ENCODE assay signal across 20 mouse cellular contexts in the genomic region with DNA sequence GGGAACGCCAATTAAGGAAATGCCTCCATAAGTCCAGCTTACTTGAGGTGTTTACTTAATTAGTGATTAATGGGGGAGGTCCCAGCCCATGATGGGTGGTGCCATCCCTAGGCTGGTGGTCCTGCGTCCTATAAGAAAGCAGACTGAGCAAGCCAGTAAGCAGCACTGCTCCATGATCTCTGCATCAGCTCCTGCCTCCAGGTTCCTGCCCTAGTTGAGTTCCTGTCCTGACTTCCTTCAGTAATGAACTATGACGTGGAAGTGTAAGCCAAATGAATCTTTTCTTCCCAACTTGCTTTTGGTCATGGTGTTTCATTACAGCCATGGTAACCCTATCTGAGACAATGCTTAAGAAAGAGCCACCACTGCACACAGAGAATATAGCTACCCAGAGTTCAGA.
DNase-seq lines count a peak whose midpoint lies in the region; ATAC-seq and TF ChIP-seq lines count a peak whose summit lies in the region.
"Had no signal": no experiment of that assay in that cellular context is flagged by ENCODE, and none has a peak within 500 bp of the region (broad histone marks: within the 10 kb centered on the region; RNA-seq: fewer than 3 reads in every experiment).

No protein-coding gene starts in this region.

- no peak for TF ChIP-seq CTCF in midbrain, postnatal 0 days (IDR thresholded peaks at IDR 0.05)

- H3K9ac ChIP-seq in heart, embryonic 11.5 days (ENCODE audit: low read depth, low read length): no peak overlapping the region
- H3K9ac ChIP-seq in midbrain, postnatal 0 days (replicated peaks; ENCODE audit: low read length, poor library complexity, severe bottlenecking): no peak overlapping the region
- H3K9ac ChIP-seq in midbrain, embryonic 11.5 days (ENCODE audit: low read length): no peak overlapping the region
- H3K9ac ChIP-seq in midbrain, embryonic 14.5 days (replicated peaks; ENCODE audit: low read length): no peak overlapping the region

- H3K36me3 ChIP-seq in heart, embryonic 11.5 days (ENCODE audit: control insufficient read depth, insufficient read depth, low read length): no peaks in the 10 kb centered on the region
- H3K36me3 ChIP-seq in midbrain, embryonic 10.5 days: no peaks in the 10 kb centered on the region
- no peaks in the 10 kb centered on the region for H3K36me3 ChIP-seq in midbrain, postnatal 0 days (ENCODE audit: insufficient read depth, low read length)
- no peaks in the 10 kb centered on the region for H3K36me3 ChIP-seq in midbrain, embryonic 11.5 days (ENCODE audit: control insufficient read depth, insufficient read depth, low read length)
- no peaks in the 10 kb centered on the region for H3K36me3 ChIP-seq in midbrain, embryonic 14.5 days (ENCODE audit: control insufficient read depth, insufficient read depth, low read length)
- H3K36me3 ChIP-seq: G1E had no signal

- H3K27me3 ChIP-seq in heart, embryonic 11.5 days (ENCODE audit: control insufficient read depth, insufficient read depth, low read length): peaks cover 12% of the 10 kb centered on the region
- peaks cover 58% of the 10 kb centered on the region for H3K27me3 ChIP-seq in midbrain, embryonic 10.5 days (ENCODE audit: low read depth, poor library complexity, severe bottlenecking)
- peaks cover 15% of the 10 kb centered on the region; the same call in 1 of the 2 replicates for H3K27me3 ChIP-seq in midbrain, postnatal 0 days (ENCODE audit: insufficient read depth, low read length)
- no peaks in the 10 kb centered on the region for H3K27me3 ChIP-seq in midbrain, embryonic 11.5 days (ENCODE audit: control insufficient read depth, insufficient read depth, low read length)
- no peaks in the 10 kb centered on the region for H3K27me3 ChIP-seq in midbrain, embryonic 14.5 days (ENCODE audit: control insufficient read depth, insufficient read depth, low read length)

- peak; percentile 55 for DNase-seq in heart, adult 11 months
- DNase-seq in midbrain, embryonic 10.5 days (ENCODE audit: low spot score): no peak
- no peak for DNase-seq in midbrain, postnatal 0 days (ENCODE audit: low spot score)
- peak; percentile 73 for DNase-seq in midbrain, embryonic 11.5 days (ENCODE audit: low spot score, missing footprints)
- no peak for DNase-seq in midbrain, embryonic 14.5 days
- DNase-seq: adrenal gland, adult 2 months; adrenal gland, adult 8-10 months; adrenal gland, postnatal 10 days; adrenal gland, postnatal 14 days; adrenal gland, postnatal 25 days; adrenal gland, postnatal 36 days; B cell, adult 2 months; cerebellum, adult 11 months; cerebellum, adult 11-12 months; cerebellum, adult 18-20 months had no signal

- no peak overlapping the region for H3K4me3 ChIP-seq in heart, embryonic 11.5 days (ENCODE audit: low read depth, low read length)
- no peak overlapping the region for H3K4me3 ChIP-seq in midbrain, embryonic 10.5 days
- no peak overlapping the region for H3K4me3 ChIP-seq in midbrain, postnatal 0 days (ENCODE audit: low read depth, low read length)
- no peak overlapping the region for H3K4me3 ChIP-seq in midbrain, embryonic 11.5 days (ENCODE audit: low read depth, low read length)
- H3K4me3 ChIP-seq in midbrain, embryonic 14.5 days (replicated peaks; ENCODE audit: low read depth, low read length): no peak overlapping the region

- H3K4me1 ChIP-seq in heart, embryonic 11.5 days (ENCODE audit: control insufficient read depth, insufficient read depth, low read length): no peaks in the 10 kb centered on the region
- H3K4me1 ChIP-seq in midbrain, embryonic 10.5 days: peaks cover 35% of the 10 kb centered on the region
- H3K4me1 ChIP-seq in midbrain, postnatal 0 days (ENCODE audit: insufficient read depth, low read length): no peaks in the 10 kb centered on the region
- H3K4me1 ChIP-seq in midbrain, embryonic 11.5 days (ENCODE audit: control insufficient read depth, insufficient read depth, low read length): peaks cover 11% of the 10 kb centered on the region
- peaks cover 20% of the 10 kb centered on the region for H3K4me1 ChIP-seq in midbrain, embryonic 14.5 days (ENCODE audit: control insufficient read depth, insufficient read depth, low read length)

- H3K9me3 ChIP-seq in heart, embryonic 11.5 days (replicated peaks; ENCODE audit: control insufficient read depth, low read length): no peaks in the 10 kb centered on the region
- no peaks in the 10 kb centered on the region for H3K9me3 ChIP-seq in midbrain, embryonic 10.5 days (replicated peaks)
- H3K9me3 ChIP-seq in midbrain, postnatal 0 days (ENCODE audit: low read length): no peaks in the 10 kb centered on the region
- no peaks in the 10 kb centered on the region for H3K9me3 ChIP-seq in midbrain, embryonic 11.5 days (ENCODE audit: control insufficient read depth, low read length)
- H3K9me3 ChIP-seq in midbrain, embryonic 14.5 days (ENCODE audit: control insufficient read depth, low read length): no peaks in the 10 kb centered on the region
- H3K9me3 ChIP-seq: G1E had no signal

- WGBS in heart, embryonic 11.5 days (ENCODE audit: insufficient replicate concordance): 78% methylated on average over 3 of the region's 3 CpGs
- WGBS in midbrain, embryonic 10.5 days: 85% methylated on average over 3 of the region's 3 CpGs
- 94% methylated on average over 3 of the region's 3 CpGs for WGBS in midbrain, postnatal 0 days
- WGBS in midbrain, embryonic 11.5 days: 95% methylated on average over 3 of the region's 3 CpGs
- 89% methylated on average over 3 of the region's 3 CpGs for WGBS in midbrain, embryonic 14.5 days

- ATAC-seq in heart, embryonic 11.5 days (replicated peaks; ENCODE audit: insufficient number of reproducible peaks, low FRiP score, low TSS enrichment): no peak
- ATAC-seq in midbrain, postnatal 0 days (ENCODE audit: low FRiP score): no peak
- ATAC-seq in midbrain, embryonic 11.5 days (ENCODE audit: low FRiP score): no peak
- no peak for ATAC-seq in midbrain, embryonic 14.5 days (ENCODE audit: low FRiP score, low TSS enrichment)
- ATAC-seq: activated CD4-positive, CD25-positive, alpha-beta regulatory T cell, adult 4 months; CD4-positive, CD25-positive, alpha-beta regulatory T cell, adult 4 months; Patski had no signal

- no peak overlapping the region for H3K4me2 ChIP-seq in heart, embryonic 11.5 days
- H3K4me2 ChIP-seq in midbrain, postnatal 0 days (ENCODE audit: low read depth, low read length, poor library complexity, severe bottlenecking): no peak overlapping the region
- no peak overlapping the region for H3K4me2 ChIP-seq in midbrain, embryonic 11.5 days
- no peak overlapping the region for H3K4me2 ChIP-seq in midbrain, embryonic 14.5 days (ENCODE audit: low read length)

- no peak overlapping the region for H3K27ac ChIP-seq in heart, embryonic 11.5 days (ENCODE audit: low read depth, low read length)
- peak overlapping the region; percentile 87; the same call in 1 of the 2 replicates for H3K27ac ChIP-seq in midbrain, embryonic 10.5 days (replicated peaks)
- H3K27ac ChIP-seq in midbrain, postnatal 0 days (ENCODE audit: low read depth, low read length): no peak overlapping the region
- H3K27ac ChIP-seq in midbrain, embryonic 11.5 days (ENCODE audit: low read depth, low read length): no peak overlapping the region
- H3K27ac ChIP-seq in midbrain, embryonic 14.5 days (replicated peaks; ENCODE audit: low read depth, low read length): no peak overlapping the region

Comparison
In these comparisons a context has a peak if more than half of its experiments do, and no peak if none do; other contexts are left out.
1. DNase-seq: peak in heart, adult 11 months (single experiment) and midbrain, embryonic 11.5 days (single experiment); none in midbrain, embryonic 10.5 days (single experiment), midbrain, postnatal 0 days (single experiment) and midbrain, embryonic 14.5 days (single experiment).